Mouse (Mus musculus): ENCODE measurements around the gene Tgm7. TPM values are rescaled to one million over a fixed set of nuclear protein-coding genes. Genes with fewer than 3 reads are reported as not detected.

Gene Tgm7
- total RNA-seq, 2 experiments from 2014 or later: not detected

GRCm38 (mm10) chr2:121055915-121056314 is 53.7 kb downstream of the Tgm7 start:
- no peak for TF ChIP-seq CTCF (IDR thresholded peaks at IDR 0.05)
- no peak for DNase-seq
- Histone ChIP-seq H3K27ac (no peak overlapping the region), H3K4me3 (no peak overlapping the region)
- intact Hi-C loops (cut with DNase I): no loop called here

DNA sequence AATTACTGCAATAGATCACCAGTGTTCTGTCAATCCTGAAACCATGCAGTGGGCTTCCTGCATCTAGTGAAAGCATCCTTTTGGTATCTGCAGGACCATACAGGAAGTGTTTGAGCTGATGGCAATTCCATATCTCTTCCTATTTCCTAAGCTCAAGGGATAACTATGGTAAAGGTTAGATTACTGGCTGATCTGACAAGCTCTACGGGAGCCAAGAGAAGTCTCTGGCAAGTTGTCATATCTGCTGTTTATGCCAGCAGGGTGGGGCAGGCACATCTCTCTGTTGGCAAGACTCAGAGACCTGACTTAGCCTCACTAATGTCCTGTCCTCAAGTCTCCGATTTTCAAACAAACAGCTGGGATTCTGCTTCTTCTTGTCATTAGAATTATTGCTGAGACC is 55.5 kb downstream of the Tgm7 start:
- intact Hi-C loops (cut with DNase I): no loop called here
- Histone ChIP-seq H3K27ac (no peak overlapping the region), H3K4me3 (no peak overlapping the region)
- no peak for TF ChIP-seq CTCF (IDR thresholded peaks at IDR 0.05)
- DNase-seq: no peak

- no peak overlapping the region for H3K27ac ChIP-seq
- intact Hi-C loops (cut with DNase I): no loop called here
- DNase-seq: no peak
- no peak for TF ChIP-seq CTCF (IDR thresholded peaks at IDR 0.05)
- no peak overlapping the region for H3K4me3 ChIP-seq
Observed at GRCm38 (mm10) chr2:121052176-121052575, 57.4 kb downstream of the Tgm7 start.

DNA sequence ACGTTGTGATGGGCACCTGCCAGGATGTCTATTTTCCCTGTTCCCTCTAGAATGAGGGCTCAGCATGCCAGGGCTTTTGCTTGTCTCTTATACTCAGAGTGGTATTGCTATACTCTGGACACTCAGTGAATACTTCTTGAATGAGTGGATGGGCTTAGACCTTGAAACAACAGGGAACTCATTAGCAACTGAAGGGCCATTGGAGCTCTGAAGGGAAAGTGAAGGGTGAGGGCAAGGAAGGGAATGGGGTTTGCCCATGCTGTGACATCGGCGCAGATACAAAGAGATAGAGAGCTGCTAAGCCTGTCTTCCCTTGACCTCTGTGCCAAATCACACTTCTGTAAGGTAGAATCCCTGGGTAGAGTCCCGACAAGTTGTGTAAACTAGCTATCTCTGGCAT is 63.9 kb downstream of the Tgm7 start:
- intact Hi-C loops (cut with DNase I): no loop called here
- TF ChIP-seq CTCF (IDR thresholded peaks at IDR 0.05): no peak
- H3K4me3 ChIP-seq: no peak overlapping the region
- H3K27ac ChIP-seq: no peak overlapping the region
- no peak for DNase-seq

Other genes starting within 250 kb of the Tgm7 start
- 10 to 100 TPM; 28.5 to 29.9 TPM for gene Ubr1, start 139.1 kb downstream of the Tgm7 start, total RNA-seq (2021)
- gene Tmem62, start 132.8 kb downstream of the Tgm7 start, total RNA-seq (2021): 1 to 10 TPM; 3.0 to 3.3 TPM
- gene Ccndbp1, start 101.4 kb downstream of the Tgm7 start, total RNA-seq (2021): 10 to 100 TPM; 20.9 to 21.1 TPM
- not detected for gene Epb42, start 72.7 kb downstream of the Tgm7 start, total RNA-seq (2021)
- gene Tgm5, start 24.0 kb downstream of the Tgm7 start, total RNA-seq (2021): under 1 TPM in 1 of 2 experiments, not detected in 1; 0.11 TPM
- 10 to 100 TPM; 12.4 to 17.1 TPM for gene Adal, start 30.6 kb upstream of the Tgm7 start, total RNA-seq (2021)
- 1 to 10 TPM; 3.1 to 4.4 TPM for gene Lcmt2, start 30.9 kb upstream of the Tgm7 start, total RNA-seq (2021)
- 10 to 100 TPM; 10.3 to 10.9 TPM for gene Tubgcp4, start 60.9 kb upstream of the Tgm7 start, total RNA-seq (2021)
- gene Zscan29, start 61.3 kb upstream of the Tgm7 start, total RNA-seq (2021): 1 to 10 TPM; 5.2 to 5.5 TPM
- 10 to 100 TPM; 15.9 to 16.0 TPM for gene Trp53bp1, start 161.6 kb upstream of the Tgm7 start, total RNA-seq (2021)
- gene Map1a, start 179.8 kb upstream of the Tgm7 start, total RNA-seq (2021): 10 to 100 TPM in 1 of 2 experiments, 1 to 10 TPM in 1; 9.1 to 16.5 TPM
- gene Ppip5k1, start 245.6 kb upstream of the Tgm7 start, total RNA-seq (2021): 100 to 1,000 TPM in 1 of 2 experiments, 10 to 100 TPM in 1; 70.6 to 144 TPM
- gene Ckmt1, start 247.9 kb upstream of the Tgm7 start, total RNA-seq (2021): not detected

Data from gastrocnemius, adult 2 months (tissue).